Mouse (Mus musculus): ENCODE data around the gene Ndufv2. TPM values are rescaled to one million over a fixed set of nuclear protein-coding genes. Genes with fewer than 3 reads are reported as not detected.

Gene Ndufv2
- polyA plus RNA-seq, 1 experiment = 164 TPM

DNA sequence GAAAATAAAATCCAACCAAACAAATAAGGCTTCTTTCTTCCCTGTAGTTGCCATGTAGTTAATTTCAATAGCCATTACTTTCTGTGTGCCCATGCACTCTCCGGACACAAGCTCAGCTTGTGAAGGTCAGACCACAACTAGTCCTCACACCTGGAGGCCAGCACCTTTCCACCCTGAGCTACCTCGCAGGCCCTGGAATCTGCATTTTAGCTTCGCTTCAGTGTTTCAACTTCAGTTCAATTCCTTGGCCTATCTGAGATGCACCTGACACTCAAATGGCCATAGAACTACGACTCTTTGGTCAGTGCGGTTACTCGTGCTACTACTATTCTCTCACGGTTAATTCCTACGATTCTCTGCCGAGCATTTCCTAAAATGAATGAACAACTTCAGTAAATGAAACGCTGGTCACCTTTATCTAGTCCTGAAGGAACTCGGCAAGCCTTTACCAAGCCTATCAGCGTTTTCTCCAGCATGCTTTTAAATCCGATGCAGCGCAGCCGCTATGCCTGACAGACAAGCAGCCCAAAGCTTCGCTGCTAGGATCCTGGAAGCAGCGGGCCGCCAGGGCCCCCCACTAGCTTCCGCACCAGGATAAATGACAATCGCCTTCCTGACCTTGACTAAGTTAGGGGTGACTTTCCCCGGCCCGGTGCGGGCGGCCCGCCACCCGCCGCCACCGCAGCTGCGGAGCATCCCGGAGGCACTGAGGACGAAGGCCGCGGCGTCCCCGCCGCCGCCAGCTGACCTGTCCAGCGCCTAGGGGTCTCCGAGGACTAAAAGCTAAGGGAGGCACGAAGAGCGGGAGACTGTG, 586 bp downstream of the Ndufv2 start:
- under 1% methylated on average over 41 of the region's 41 CpGs for WGBS
- TF ChIP-seq CTCF (IDR thresholded peaks at IDR 0.05; ENCODE audit: control insufficient read depth, insufficient read depth, low read length) (no peak), POLR2A (IDR thresholded peaks at IDR 0.05; ENCODE audit: borderline replicate concordance, control insufficient read depth, low read depth, low read length) (no peak)

GRCm38 (mm10) chr17:66092664-66093063, 8.7 kb downstream of the Ndufv2 start:
- Histone ChIP-seq H3K27ac (ENCODE audit: control insufficient read depth, insufficient read depth, low read depth, low read length, poor library complexity) (no peak overlapping the region), H3K4me1 (ENCODE audit: control insufficient read depth, insufficient read depth, low read length) (no peaks in the 10 kb centered on the region), H3K4me3 (replicated peaks; ENCODE audit: control insufficient read depth, low read depth, low read length) (no peak overlapping the region)
- TF ChIP-seq POLR2A (IDR thresholded peaks at IDR 0.05; ENCODE audit: borderline replicate concordance, control insufficient read depth, low read depth, low read length) (no peak), CTCF (IDR thresholded peaks at IDR 0.05; ENCODE audit: control insufficient read depth, insufficient read depth, low read length) (no peak)
- 64% methylated on average over 3 of the region's 3 CpGs for WGBS

More for the DNA sequence above, 586 bp downstream of the Ndufv2 start:
- Histone ChIP-seq H3K4me3 (replicated peaks; ENCODE audit: control insufficient read depth, low read depth, low read length) (peak overlapping the region; percentile 94), H3K4me1 (ENCODE audit: control insufficient read depth, insufficient read depth, low read length) (peaks cover 1% of the 10 kb centered on the region; the same call in 1 of the 2 replicates), H3K27ac (ENCODE audit: control insufficient read depth, insufficient read depth, low read depth, low read length, poor library complexity) (peak overlapping the region; percentile 96)

- WGBS = 90% methylated on average over 2 of the region's 2 CpGs
- H3K4me1 ChIP-seq (ENCODE audit: control insufficient read depth, insufficient read depth, low read length) = no peaks in the 10 kb centered on the region
- no peak overlapping the region for H3K4me3 ChIP-seq (replicated peaks; ENCODE audit: control insufficient read depth, low read depth, low read length)
- TF ChIP-seq POLR2A (IDR thresholded peaks at IDR 0.05; ENCODE audit: borderline replicate concordance, control insufficient read depth, low read depth, low read length) (no peak), CTCF (IDR thresholded peaks at IDR 0.05; ENCODE audit: control insufficient read depth, insufficient read depth, low read length) (no peak)
- H3K27ac ChIP-seq (ENCODE audit: control insufficient read depth, insufficient read depth, low read depth, low read length, poor library complexity) = no peak overlapping the region
Measured at GRCm38 (mm10) chr17:66092065-66092464, 9.3 kb downstream of the Ndufv2 start.

DNA sequence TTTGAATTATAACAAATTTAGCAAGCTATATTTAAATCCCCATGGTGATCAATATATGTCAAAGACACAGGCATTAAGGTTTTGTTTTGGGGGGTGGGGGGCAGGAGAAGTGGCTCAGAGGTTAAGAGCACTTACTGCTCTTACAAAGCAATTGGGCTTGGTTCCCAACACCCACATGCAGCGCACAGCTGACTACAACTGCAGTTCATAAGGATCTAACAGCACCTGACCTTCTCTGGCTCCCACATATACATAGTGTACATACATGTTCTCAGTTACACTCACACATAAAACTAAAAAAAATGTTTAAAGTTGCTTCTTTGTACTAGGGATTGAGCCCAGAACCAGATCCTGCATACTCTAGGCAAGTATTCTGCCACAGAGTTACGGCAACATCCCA, 10.0 kb downstream of the Ndufv2 start:
- H3K4me3 ChIP-seq (replicated peaks; ENCODE audit: control insufficient read depth, low read depth, low read length) = no peak overlapping the region
- TF ChIP-seq CTCF (IDR thresholded peaks at IDR 0.05; ENCODE audit: control insufficient read depth, insufficient read depth, low read length) = no peak
- TF ChIP-seq POLR2A (IDR thresholded peaks at IDR 0.05; ENCODE audit: borderline replicate concordance, control insufficient read depth, low read depth, low read length) = no peak
- no peak overlapping the region for H3K27ac ChIP-seq (ENCODE audit: control insufficient read depth, insufficient read depth, low read depth, low read length, poor library complexity)
- no peaks in the 10 kb centered on the region for H3K4me1 ChIP-seq (ENCODE audit: control insufficient read depth, insufficient read depth, low read length)
- 83% methylated on average over 2 of the region's 2 CpGs for WGBS

DNA sequence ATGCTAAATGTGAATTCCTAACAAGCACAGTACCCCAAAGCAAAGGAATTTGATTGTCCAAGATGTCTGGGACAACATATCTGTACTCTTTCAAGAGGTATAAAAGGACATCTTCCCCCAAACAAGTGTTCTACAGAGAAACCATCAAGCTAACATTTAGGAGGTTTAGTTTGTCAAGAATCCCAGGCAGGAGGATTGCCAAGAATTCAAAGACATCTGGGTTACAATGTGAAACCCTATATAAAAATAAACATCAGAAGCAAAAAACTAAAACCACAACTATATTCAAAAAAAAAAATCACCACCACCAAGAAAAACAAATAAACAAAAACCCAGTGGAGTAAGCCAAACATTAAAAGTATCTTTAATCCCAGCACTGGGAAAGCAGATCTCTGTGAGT, 11.1 kb downstream of the Ndufv2 start:
- TF ChIP-seq POLR2A (IDR thresholded peaks at IDR 0.05; ENCODE audit: borderline replicate concordance, control insufficient read depth, low read depth, low read length) (no peak), CTCF (IDR thresholded peaks at IDR 0.05; ENCODE audit: control insufficient read depth, insufficient read depth, low read length) (no peak)
- H3K4me3 ChIP-seq (replicated peaks; ENCODE audit: control insufficient read depth, low read depth, low read length) = no peak overlapping the region
- H3K4me1 ChIP-seq (ENCODE audit: control insufficient read depth, insufficient read depth, low read length) = no peaks in the 10 kb centered on the region
- H3K27ac ChIP-seq (ENCODE audit: control insufficient read depth, insufficient read depth, low read depth, low read length, poor library complexity) = no peak overlapping the region

- H3K4me3 ChIP-seq (replicated peaks; ENCODE audit: control insufficient read depth, low read depth, low read length) = no peak overlapping the region
- TF ChIP-seq POLR2A (IDR thresholded peaks at IDR 0.05; ENCODE audit: borderline replicate concordance, control insufficient read depth, low read depth, low read length) (no peak), CTCF (IDR thresholded peaks at IDR 0.05; ENCODE audit: control insufficient read depth, insufficient read depth, low read length) (no peak)
- 100% methylated on average over 1 of the region's 1 CpGs for WGBS
- H3K4me1 ChIP-seq (ENCODE audit: control insufficient read depth, insufficient read depth, low read length) = no peaks in the 10 kb centered on the region
- no peak overlapping the region for H3K27ac ChIP-seq (ENCODE audit: control insufficient read depth, insufficient read depth, low read depth, low read length, poor library complexity)
Measured at GRCm38 (mm10) chr17:66085038-66085437, 16.3 kb downstream of the Ndufv2 start.

DNA sequence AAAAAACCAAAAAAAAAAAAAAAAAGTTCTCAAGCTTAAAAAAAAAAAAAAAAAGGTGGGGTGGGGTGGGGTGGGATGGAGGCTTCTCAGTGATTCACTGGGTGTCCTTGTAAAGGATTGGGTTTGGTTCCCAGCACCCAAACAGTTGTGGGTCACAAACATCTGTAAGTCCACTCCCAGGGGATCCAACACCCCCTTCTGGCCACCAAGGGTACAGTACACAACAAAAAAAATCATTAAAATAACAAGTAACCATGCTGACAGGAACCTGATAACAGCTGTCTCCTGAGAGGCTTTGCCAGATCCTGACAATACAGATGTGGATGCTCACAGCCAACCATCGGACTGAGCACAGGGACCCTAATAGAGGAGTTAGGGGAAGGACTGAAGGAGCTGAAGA, 16.9 kb downstream of the Ndufv2 start:
- TF ChIP-seq POLR2A (IDR thresholded peaks at IDR 0.05; ENCODE audit: borderline replicate concordance, control insufficient read depth, low read depth, low read length) (no peak), CTCF (IDR thresholded peaks at IDR 0.05; ENCODE audit: control insufficient read depth, insufficient read depth, low read length) (no peak)
- 76% methylated on average over 1 of the region's 1 CpGs for WGBS
- Histone ChIP-seq H3K27ac (ENCODE audit: control insufficient read depth, insufficient read depth, low read depth, low read length, poor library complexity) (no peak overlapping the region), H3K4me3 (replicated peaks; ENCODE audit: control insufficient read depth, low read depth, low read length) (no peak overlapping the region), H3K4me1 (ENCODE audit: control insufficient read depth, insufficient read depth, low read length) (no peaks in the 10 kb centered on the region)

DNA sequence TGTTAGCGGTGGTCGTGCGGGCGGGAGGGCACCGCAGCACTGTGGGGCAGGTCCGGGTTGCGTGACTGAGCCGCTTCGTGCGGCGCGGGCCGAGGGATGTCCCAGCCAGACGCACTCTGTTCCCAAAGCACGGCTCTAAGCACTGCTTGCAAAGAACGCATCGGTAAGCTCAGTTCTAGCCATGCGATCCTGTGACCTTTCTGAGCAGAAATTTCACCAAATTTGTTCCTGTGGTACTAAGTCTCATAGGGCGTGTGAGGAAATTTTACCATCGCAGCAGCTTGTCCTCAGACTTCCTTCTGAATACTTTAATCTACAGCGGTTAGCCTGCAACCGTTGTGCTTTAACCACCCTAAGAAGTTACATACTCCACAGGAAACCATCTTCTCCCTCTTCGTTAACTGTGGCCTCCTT, 23.9 kb downstream of the Ndufv2 start:
- WGBS = under 1% methylated on average over 23 of the region's 23 CpGs
- peaks cover 1% of the 10 kb centered on the region; the same call in 1 of the 2 replicates for H3K4me1 ChIP-seq (ENCODE audit: control insufficient read depth, insufficient read depth, low read length)
- TF ChIP-seq POLR2A (IDR thresholded peaks at IDR 0.05; ENCODE audit: borderline replicate concordance, control insufficient read depth, low read depth, low read length) (no peak), CTCF (IDR thresholded peaks at IDR 0.05; ENCODE audit: control insufficient read depth, insufficient read depth, low read length) (no peak)
- peak overlapping the region; percentile 93 for H3K4me3 ChIP-seq (replicated peaks; ENCODE audit: control insufficient read depth, low read depth, low read length)
- peak overlapping the region; percentile 100 for H3K27ac ChIP-seq (ENCODE audit: control insufficient read depth, insufficient read depth, low read depth, low read length, poor library complexity)
